Mouse (Mus musculus) brain, embryonic 14.5 days (tissue): ENCODE results near the gene Garem2.

ENCODE experiments used
- CTCF ChIP-seq: fragments of 200-500 bp; IDR thresholded peaks from 2 replicates; pipeline ENCODE4 v1.5.1; 2012; ENCODE audit warnings: inconsistent platforms, mild to moderate bottlenecking, moderate library complexity, borderline replicate concordance; ENCODE audit not compliant: insufficient read depth, insufficient read length; ENCODE audit errors: extremely low read depth
- POLR2A ChIP-seq: fragments of 200-500 bp; IDR thresholded peaks from 2 replicates; pipeline ENCODE4 v1.6.1; 2012; ENCODE audit warnings: mild to moderate bottlenecking, inconsistent platforms, borderline replicate concordance; ENCODE audit not compliant: poor library complexity, insufficient read depth, insufficient read length, severe bottlenecking; ENCODE audit errors: extremely low read depth

DNA sequence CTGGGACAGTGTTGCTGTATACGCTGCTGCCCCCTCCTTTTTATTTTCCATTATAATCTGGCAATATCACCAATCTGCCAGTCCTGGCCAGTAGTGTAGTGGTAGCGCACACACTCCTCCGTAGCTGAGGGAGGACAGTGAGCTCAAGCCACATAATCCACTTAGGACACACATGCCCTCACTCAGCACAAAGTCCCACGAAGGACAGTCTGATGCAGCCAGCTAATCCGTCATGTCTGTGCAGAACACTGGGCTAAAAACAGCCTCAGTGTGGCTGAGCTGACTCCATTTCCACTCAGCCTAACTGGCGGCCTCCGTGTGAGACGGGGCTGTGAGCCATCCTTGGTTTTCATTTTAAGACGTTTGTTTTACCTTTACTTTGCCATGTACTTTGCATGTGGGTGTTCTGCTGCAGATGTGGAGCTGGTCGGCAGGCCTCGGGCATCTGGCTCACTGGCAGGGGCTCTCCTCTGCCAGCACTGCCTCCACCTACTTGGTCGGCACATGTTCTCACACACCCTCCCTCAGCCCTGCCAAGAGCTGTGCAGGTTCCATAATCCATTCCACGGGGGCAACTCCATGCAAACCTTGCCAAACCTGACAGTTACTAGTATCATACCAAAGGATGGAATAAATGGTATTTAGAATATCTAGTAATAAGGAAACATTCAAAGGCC lies 23.1 kb downstream of the Garem2 start:
- TF ChIP-seq CTCF, result no peak
- no peak for TF ChIP-seq POLR2A
